Mouse (Mus musculus): ENCODE data around the gene Atf6b.

Gene Atf6b

GRCm38 (mm10) chr17:34627093-34627942 lies 19.6 kb upstream of the Atf6b start:
- DNase-seq: peak; percentile 47

- peak in 1 of 2 experiments; percentile 23 for DNase-seq
Observed at GRCm38 (mm10) chr17:34627943-34628643, 18.9 kb upstream of the Atf6b start, which contains the start of gene Ppt2. Ppt2 (minus strand) TSS chr17:34628510.

- DNase-seq: no peak
Observed at GRCm38 (mm10) chr17:34628644-34628967, 18.3 kb upstream of the Atf6b start.

- DNase-seq: no peak
Observed at GRCm38 (mm10) chr17:34629221-34629751, 17.7 kb upstream of the Atf6b start, which contains the start of gene Prrt1. Prrt1 (plus strand) TSS chr17:34629533.

GRCm38 (mm10) chr17:34629796-34630603 lies 16.9 kb upstream of the Atf6b start:
- peak; percentile 27 to 36 for DNase-seq

GRCm38 (mm10) chr17:34630761-34631301 lies 16.1 kb upstream of the Atf6b start:
- peak in 1 of 2 experiments; percentile 24 for DNase-seq

GRCm38 (mm10) chr17:34631647-34632046 lies 15.3 kb upstream of the Atf6b start:
- no peak for DNase-seq

GRCm38 (mm10) chr17:34632261-34632691 lies 14.7 kb upstream of the Atf6b start:
- DNase-seq: peak; percentile 74 to 75

GRCm38 (mm10) chr17:34635671-34636070 lies 11.3 kb upstream of the Atf6b start:
- no peak for DNase-seq

- DNase-seq: no peak
Observed at GRCm38 (mm10) chr17:34637459-34637858, 9.5 kb upstream of the Atf6b start.

GRCm38 (mm10) chr17:34639461-34640255 lies 7.3 kb upstream of the Atf6b start:
- DNase-seq: no peak

GRCm38 (mm10) chr17:34640778-34641601 lies 6.0 kb upstream of the Atf6b start:
- no peak for DNase-seq

GRCm38 (mm10) chr17:34641945-34642344 lies 5.0 kb upstream of the Atf6b start:
- no peak for DNase-seq

GRCm38 (mm10) chr17:34643379-34643778 lies 3.6 kb upstream of the Atf6b start:
- DNase-seq: no peak

GRCm38 (mm10) chr17:34643944-34644343 lies 3.0 kb upstream of the Atf6b start:
- DNase-seq: no peak

GRCm38 (mm10) chr17:34644608-34645007 lies 2.3 kb upstream of the Atf6b start, which contains the start of gene Fkbpl:
Fkbpl (plus strand) TSS chr17:34644764.
- DNase-seq: peak; percentile 96 to 97

- no peak for DNase-seq
Observed at GRCm38 (mm10) chr17:34645256-34645829, 1.6 kb upstream of the Atf6b start.

GRCm38 (mm10) chr17:34645831-34646511 lies 975 bp upstream of the Atf6b start:
- no peak for DNase-seq

GRCm38 (mm10) chr17:34648141-34648890 lies 1.4 kb downstream of the Atf6b start:
- DNase-seq: no peak

Data from B cell, adult 2 months (primary cell).